Mouse (Mus musculus) adrenal gland, postnatal 4 days (tissue): ENCODE results near the gene Trim16. TPM values are rescaled to one million over a fixed set of nuclear protein-coding genes. Genes with fewer than 3 reads are reported as not detected.
A peak's percentile ranks its signal among the peaks of the same experiment; 100 is the strongest.

Source experiments
- DNase-seq, 2 experiments: peaks; one replicate each; pipeline ENCODE4 v3.0.0; 2021 to 2022; ENCODE audit warnings: low spot score in 2 of 2, mixed read lengths in 2 of 2
- long read RNA-seq, 2 experiments: library from polyadenylated mRNA; stranded (forward); transcript quantifications; one replicate each; pipeline ENCODE4 v2.0.0; 2021
- total RNA-seq, 2 experiments: library from RNA; stranded (reverse); gene quantifications; 2 replicates each; pipeline ENCODE4 v1.2.3; 2021

Trim16 gene
- total RNA-seq, result 10 to 100 TPM in 1 of 2 experiments, 1 to 10 TPM in 1; 9.9 to 11.7 TPM
- long read RNA-seq, experiment 1, transcript Trim16-201 (6 exons, 3,906 nt), result major isoform, 5 of 7 reads
- long read RNA-seq, experiment 1, partial matches to known transcripts, result 0 of 7 reads
- long read RNA-seq, experiment 1, other reads (novel, unspliced or antisense), result 2 of 7 reads
- long read RNA-seq, experiment 2, transcript Trim16-201 (6 exons, 3,906 nt), result major isoform, 14 of 18 reads
- long read RNA-seq, experiment 2, partial matches to known transcripts, result 0 of 18 reads
- long read RNA-seq, experiment 2, other reads (novel, unspliced or antisense), result 3 of 18 reads

- peak; percentile 14 to 34 for DNase-seq
Observed at GRCm38 (mm10) chr11:62820059-62820541, at the start of gene Trim16. Gene Trim16, plus strand, starts transcription at chr11:62820231.

GRCm38 (mm10) chr11:62776510-62776909 lies 43.5 kb upstream of the Trim16 start:
- DNase-seq, result no peak

- peak; percentile 52 to 69 for DNase-seq
Observed at GRCm38 (mm10) chr11:62788935-62789616, 31.0 kb upstream of the Trim16 start, which contains the start of gene Zfp286. Gene Zfp286, minus strand, starts transcription at chr11:62789462.

- DNase-seq, result no peak
Observed at GRCm38 (mm10) chr11:62789617-62789936, 30.5 kb upstream of the Trim16 start.

GRCm38 (mm10) chr11:62804119-62804518 lies 15.9 kb upstream of the Trim16 start:
- DNase-seq, result no peak

GRCm38 (mm10) chr11:62807965-62808364 lies 12.1 kb upstream of the Trim16 start:
- no peak for DNase-seq

- DNase-seq, result no peak
Observed at GRCm38 (mm10) chr11:62809201-62809600, 10.8 kb upstream of the Trim16 start.

- no peak for DNase-seq
Observed at GRCm38 (mm10) chr11:62812268-62812667, 7.8 kb upstream of the Trim16 start.

- no peak for DNase-seq
Observed at GRCm38 (mm10) chr11:62813497-62813896, 6.5 kb upstream of the Trim16 start.

- no peak for DNase-seq
Observed at GRCm38 (mm10) chr11:62813970-62814624, 5.9 kb upstream of the Trim16 start.

GRCm38 (mm10) chr11:62814625-62815024 lies 5.4 kb upstream of the Trim16 start:
- no peak for DNase-seq

- DNase-seq, result no peak
Observed at GRCm38 (mm10) chr11:62815438-62815837, 4.6 kb upstream of the Trim16 start.

GRCm38 (mm10) chr11:62816591-62816990 lies 3.4 kb upstream of the Trim16 start:
- no peak for DNase-seq

GRCm38 (mm10) chr11:62819059-62819686 lies 858 bp upstream of the Trim16 start:
- no peak for DNase-seq

- DNase-seq, result no peak
Observed at GRCm38 (mm10) chr11:62820661-62821437, 818 bp downstream of the Trim16 start.

GRCm38 (mm10) chr11:62821893-62822292 lies 1.9 kb downstream of the Trim16 start:
- DNase-seq, result no peak

- no peak for DNase-seq
Observed at GRCm38 (mm10) chr11:62824211-62824610, 4.2 kb downstream of the Trim16 start.

GRCm38 (mm10) chr11:62825222-62826105 lies 5.4 kb downstream of the Trim16 start:
- DNase-seq, result no peak

GRCm38 (mm10) chr11:62826106-62826733 lies 6.2 kb downstream of the Trim16 start:
- DNase-seq, result no peak
